Mouse (Mus musculus) lung, embryonic 14.5 days (tissue): ENCODE measurements around the gene Dock6. TPM values are rescaled to one million over a fixed set of nuclear protein-coding genes. Genes with fewer than 3 reads are reported as not detected.

Experiments
- ATAC-seq: fragments of 200-750 bp; cut with Nextera tagmentation; 2 replicates; pipeline ENCODE4 v1.8.0; 2017; ENCODE audit warnings: mild to moderate bottlenecking, moderate TSS enrichment, moderate library complexity; ENCODE audit not compliant: insufficient read depth
- DNase-seq: peaks from one replicate; pipeline ENCODE4 v3.0.0-alpha.2; 2015
- H3K27ac ChIP-seq: fragments of 300-500 bp; sonication (generic); 2 replicates; pipeline ENCODE4 v1.5.1; 2014; ENCODE audit warnings: low read depth, mild to moderate bottlenecking, moderate library complexity
- H3K27me3 ChIP-seq: fragments of 300-500 bp; sonication (generic); 2 replicates; pipeline ENCODE4 v1.6.1; 2014; ENCODE audit warnings: low read length, control low read depth; ENCODE audit not compliant: insufficient read depth
- H3K36me3 ChIP-seq: fragments of 300-500 bp; sonication (generic); 2 replicates; pipeline ENCODE4 v1.6.1; 2014; ENCODE audit warnings: control low read depth; ENCODE audit not compliant: insufficient read depth
- H3K4me1 ChIP-seq: fragments of 300-500 bp; sonication (generic); 2 replicates; pipeline ENCODE4 v1.6.1; 2014; ENCODE audit warnings: antibody characterized with exemption, control low read depth; ENCODE audit not compliant: insufficient read depth
- H3K4me2 ChIP-seq: fragments of 300-500 bp; sonication (generic); 2 replicates; pipeline ENCODE4 v1.6.1; 2014; ENCODE audit warnings: mild to moderate bottlenecking
- H3K4me3 ChIP-seq: fragments of 300-500 bp; sonication (generic); 2 replicates; pipeline ENCODE4 v1.5.1; 2014; ENCODE audit warnings: low read depth, low read length
- H3K9ac ChIP-seq: fragments of 300-500 bp; sonication (generic); 2 replicates; pipeline ENCODE4 v1.6.1; 2014
- H3K9me3 ChIP-seq: fragments of 300-500 bp; sonication (generic); 2 replicates; pipeline ENCODE4 v1.6.1; 2016; ENCODE audit warnings: low read depth, low read length, control low read depth
- CTCF ChIP-seq: IDR thresholded peaks from 2 replicates; pipeline ENCODE4 v1.5.1; 2016; ENCODE audit warnings: antibody characterized with exemption, low read depth
- WGBS: fragments of 180-500 bp; shearing (Covaris S2); extraction: QIAGEN DNeasy Blood & Tissue Kit; methylation state at CpG from one replicate; pipeline ENCODE4 v1.1.7; 2014; 5-methylcytosine and 5-hydroxymethylcytosine counted together
- polyA plus RNA-seq: library from polyadenylated mRNA; unstranded; fragments of >200 nt; fragmentation: Nextera tagmentation; extraction: Ambion mirVana; gene quantifications from 2 replicates; pipeline ENCODE4 v1.2.1, GENCODE M21; 2014

The Dock6 gene
- polyA plus RNA-seq, 1 experiment from 2014 or later = 60.9 TPM

- Histone ChIP-seq H3K4me3 (no peak overlapping the region), H3K27ac (peak overlapping the region; percentile 86), H3K27me3 (no peaks in the 10 kb centered on the region), H3K9ac (no peak overlapping the region), H3K9me3 (no peaks in the 10 kb centered on the region), H3K4me1 (0 out of 2 replicates have a peak, but pooled peaks cover 3% of the 10 kb centered on the region), H3K36me3 (peaks cover 45% of the 10 kb centered on the region), H3K4me2 (no peak overlapping the region)
- ATAC-seq (peak; percentile 81), DNase-seq (peak; percentile 84)
- WGBS = 55% methylated on average over 11 of the region's 11 CpGs
- no peak for TF ChIP-seq CTCF
Observed at GRCm38 (mm10) chr9:21767896-21768295, 84.5 kb downstream of the Dock6 start.

GRCm38 (mm10) chr9:21764084-21764999 is 88.1 kb downstream of the Dock6 start:
- H3K9ac ChIP-seq = no peak overlapping the region
- DNase-seq = no peak
- no peaks in the 10 kb centered on the region for H3K9me3 ChIP-seq
- ATAC-seq = no peak
- no peak overlapping the region for H3K27ac ChIP-seq
- 89% methylated on average over 6 of the region's 6 CpGs for WGBS
- peaks cover 14% of the 10 kb centered on the region; the same call in 1 of the 2 replicates for H3K36me3 ChIP-seq
- H3K4me1 ChIP-seq = 0 out of 2 replicates have a peak, but pooled peaks cover 4% of the 10 kb centered on the region
- peak; percentile 11; the same call in 1 of the 2 replicates for TF ChIP-seq CTCF
- no peak overlapping the region for H3K4me2 ChIP-seq
- H3K27me3 ChIP-seq = no peaks in the 10 kb centered on the region
- no peak overlapping the region for H3K4me3 ChIP-seq

GRCm38 (mm10) chr9:21762135-21762534 is 90.3 kb downstream of the Dock6 start:
- Histone ChIP-seq H3K4me2 (no peak overlapping the region), H3K9me3 (no peaks in the 10 kb centered on the region), H3K27me3 (no peaks in the 10 kb centered on the region), H3K36me3 (peaks cover 17% of the 10 kb centered on the region; the same call in 1 of the 2 replicates), H3K4me1 (peaks cover 13% of the 10 kb centered on the region; the same call in 1 of the 2 replicates), H3K27ac (no peak overlapping the region), H3K9ac (no peak overlapping the region), H3K4me3 (no peak overlapping the region)
- TF ChIP-seq CTCF = no peak
- ATAC-seq (no peak), DNase-seq (no peak)

- no peaks in the 10 kb centered on the region for H3K27me3 ChIP-seq
- ATAC-seq = peak; percentile 96
- H3K4me1 ChIP-seq = peaks cover 13% of the 10 kb centered on the region; the same call in 1 of the 2 replicates
- H3K36me3 ChIP-seq = peaks cover 21% of the 10 kb centered on the region
- H3K4me2 ChIP-seq = peak within 1 kb of the TSS; percentile 79
- peak; percentile 98 for DNase-seq
- H3K27ac ChIP-seq = peak within 1 kb of the TSS; percentile 84
- no peaks in the 10 kb centered on the region for H3K9me3 ChIP-seq
- peak within 1 kb of the TSS; percentile 81 for H3K9ac ChIP-seq
- peak within 1 kb of the TSS; percentile 92 for H3K4me3 ChIP-seq
- peak; percentile 63 for TF ChIP-seq CTCF
- 1% methylated on average over 49 of the region's 54 CpGs for WGBS
Observed at GRCm38 (mm10) chr9:21760155-21761088, 92.0 kb downstream of the Dock6 start, which contains the start of gene Spc24. Gene Spc24, minus strand, starts transcription at chr9:21760303.

- under 1% methylated on average over 20 of the region's 20 CpGs for WGBS
- Histone ChIP-seq H3K4me2 (peak overlapping the region; percentile 79), H3K9ac (peak overlapping the region; percentile 81), H3K4me1 (peaks cover 13% of the 10 kb centered on the region; the same call in 1 of the 2 replicates), H3K36me3 (peaks cover 25% of the 10 kb centered on the region), H3K9me3 (no peaks in the 10 kb centered on the region), H3K4me3 (peak overlapping the region; percentile 92), H3K27ac (peak overlapping the region; percentile 70; the same call in 1 of the 2 replicates), H3K27me3 (no peaks in the 10 kb centered on the region)
- TF ChIP-seq CTCF = no peak
- DNase-seq (peak; percentile 39), ATAC-seq (no peak; the same call in 1 of the 2 replicates)
Observed at GRCm38 (mm10) chr9:21759718-21760117, 92.7 kb downstream of the Dock6 start.

GRCm38 (mm10) chr9:21758576-21759529 is 93.6 kb downstream of the Dock6 start:
- peak overlapping the region; percentile 79 for H3K4me2 ChIP-seq
- peak; percentile 46 for DNase-seq
- H3K4me1 ChIP-seq = peaks cover 20% of the 10 kb centered on the region

More at GRCm38 (mm10) chr9:21758576-21759529, 93.6 kb downstream of the Dock6 start:
- H3K36me3 ChIP-seq = peaks cover 33% of the 10 kb centered on the region
- no peaks in the 10 kb centered on the region for H3K27me3 ChIP-seq
- no peak for ATAC-seq
- H3K4me3 ChIP-seq = peak overlapping the region; percentile 92
- no peak for TF ChIP-seq CTCF
- peak overlapping the region; percentile 81 for H3K9ac ChIP-seq
- no peaks in the 10 kb centered on the region for H3K9me3 ChIP-seq
- no peak overlapping the region for H3K27ac ChIP-seq
- WGBS = 46% methylated on average over 14 of the region's 14 CpGs
